Mouse (Mus musculus) left cerebral cortex, adult 2 months (tissue): ENCODE measurements at regions not wholly inside any gene's neighbourhood (a gene's known extent, or its start where the extent isn't known, plus 50 kb on each side); places are given as distances from the start of the nearest gene placed in this dataset.

Experiments
- DNase-seq, 2 experiments: peaks; one replicate each; pipeline ENCODE4 v3.0.0; 2021 to 2022; ENCODE audit warnings: low spot score in 2 of 2, mixed read lengths in 1 of 2; ENCODE audit errors: extremely low spot score in 1 of 2
- H3K27ac ChIP-seq: fragments of 200-600 bp; 2 replicates; pipeline ENCODE4 v1.8.1; 2022
- H3K4me3 ChIP-seq: fragments of 200-600 bp; 2 replicates; pipeline ENCODE4 v1.8.1; 2022
- CTCF ChIP-seq: fragments of 200-600 bp; IDR thresholded peaks from 2 replicates; pipeline ENCODE4 v1.8.1; 2022; ENCODE audit warnings: antibody characterized with exemption, mild to moderate bottlenecking, moderate library complexity
- intact Hi-C: fragments of 180-260 bp; cut with DNase I; formaldehyde crosslinking; loops from one replicate; pipeline ENCODE4 v1.15.1; 2025

DNA sequence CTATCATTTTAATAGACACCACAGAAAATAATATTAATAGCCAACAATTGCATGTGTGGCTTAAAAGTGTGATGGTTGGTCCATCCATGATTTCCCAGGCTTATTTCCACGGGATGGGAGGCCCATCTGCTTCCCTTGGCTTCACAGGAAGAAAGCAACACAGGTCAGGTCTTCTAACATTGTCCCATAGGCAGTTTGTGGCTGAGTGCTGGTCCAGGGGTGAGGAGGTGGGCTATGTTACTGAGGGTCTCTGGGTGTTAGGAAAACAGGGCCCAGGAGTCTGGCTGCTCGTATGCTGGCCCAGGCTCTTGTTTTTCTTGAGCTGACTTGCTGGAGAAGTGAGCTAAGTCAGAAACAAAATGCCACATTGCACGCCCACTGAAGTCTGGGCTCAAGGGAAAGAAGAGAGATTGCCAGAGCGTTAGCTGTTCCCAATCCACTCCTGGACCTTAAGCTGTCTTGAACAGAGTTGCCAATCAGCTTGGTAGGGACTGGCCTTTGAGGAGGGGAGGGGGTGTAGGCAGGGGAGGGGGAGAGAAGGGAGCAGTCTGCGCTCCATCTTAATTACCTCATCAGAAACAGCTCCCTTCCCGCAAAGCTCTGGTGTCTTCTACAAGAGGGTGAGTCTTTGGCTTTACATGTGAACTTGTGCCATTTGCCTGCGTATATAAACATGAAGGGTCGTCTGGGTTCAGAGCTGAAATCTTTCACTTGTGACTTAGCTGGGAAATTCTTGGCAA, 82.1 kb upstream of the Osr1 start:
- intact Hi-C loops: no loop called here
- TF ChIP-seq CTCF: no peak
- H3K4me3 ChIP-seq: no peak overlapping the region
- H3K27ac ChIP-seq: no peak overlapping the region
- peak in 1 of 2 experiments; percentile 12 for DNase-seq

- Histone ChIP-seq H3K27ac (no peak overlapping the region), H3K4me3 (no peak overlapping the region)
- TF ChIP-seq CTCF: no peak
- intact Hi-C loops: no loop called here
- DNase-seq: no peak
Measured at GRCm38 (mm10) chr12:9513926-9514325, 56.0 kb upstream of the Osr1 start.

- TF ChIP-seq CTCF: no peak
- DNase-seq: no peak
- Histone ChIP-seq H3K4me3 (no peak overlapping the region), H3K27ac (no peak overlapping the region)
- intact Hi-C loops: no loop called here
Measured at GRCm38 (mm10) chr12:9518782-9519181, 51.1 kb upstream of the Osr1 start.

- intact Hi-C loops: no loop called here
- TF ChIP-seq CTCF: no peak
- Histone ChIP-seq H3K4me3 (no peak overlapping the region), H3K27ac (no peak overlapping the region)
- no peak for DNase-seq
Measured at GRCm38 (mm10) chr12:9519346-9519745, 50.6 kb upstream of the Osr1 start.
